Mouse (Mus musculus) forebrain, postnatal 0 days (tissue): ENCODE results near the gene Pcca. TPM values are rescaled to one million over a fixed set of nuclear protein-coding genes. Genes with fewer than 3 reads are reported as not detected.
"Not testable (repeated sequence)": the region's sequence is repeated elsewhere in the genome, so short reads cannot be mapped to it uniquely, and the experiment has no call there.

Experiments used
- ATAC-seq: fragments of 200-750 bp; cut with Nextera tagmentation; 2 replicates; pipeline ENCODE4 v1.8.0; 2017; ENCODE audit warnings: mild to moderate bottlenecking, moderate library complexity
- DNase-seq: peaks from one replicate; pipeline ENCODE4 v3.0.0-alpha.2; 2015
- H3K27ac ChIP-seq: fragments of 300-500 bp; sonication (generic); 2 replicates; pipeline ENCODE4 v1.5.1; 2014; ENCODE audit warnings: low read depth, mild to moderate bottlenecking, antibody characterized with exemption, low read length, moderate library complexity, mixed read lengths
- H3K27me3 ChIP-seq: fragments of 300-500 bp; sonication (generic); 2 replicates; pipeline ENCODE4 v1.6.1; 2014; ENCODE audit warnings: mild to moderate bottlenecking, low read length, mixed read lengths; ENCODE audit not compliant: insufficient read depth
- H3K36me3 ChIP-seq: fragments of 300-500 bp; sonication (generic); 2 replicates; pipeline ENCODE4 v1.6.1; 2014; ENCODE audit warnings: mild to moderate bottlenecking, moderate library complexity; ENCODE audit not compliant: insufficient read depth
- H3K4me1 ChIP-seq: fragments of 300-500 bp; sonication (generic); 2 replicates; pipeline ENCODE4 v1.6.1; 2014; ENCODE audit warnings: antibody characterized with exemption; ENCODE audit not compliant: insufficient read depth
- H3K4me2 ChIP-seq: fragments of 300-500 bp; sonication (generic); 2 replicates; pipeline ENCODE4 v1.6.1; 2014; ENCODE audit warnings: low read depth, mild to moderate bottlenecking, moderate library complexity
- H3K4me3 ChIP-seq: fragments of 300-500 bp; sonication (generic); 2 replicates; pipeline ENCODE4 v1.5.1; 2014; ENCODE audit warnings: low read depth, low read length, mixed read lengths
- H3K9ac ChIP-seq: fragments of 300-500 bp; sonication (generic); 2 replicates; pipeline ENCODE4 v1.6.1; 2014; ENCODE audit warnings: mild to moderate bottlenecking
- H3K9me3 ChIP-seq: fragments of 300-500 bp; sonication (generic); 2 replicates; pipeline ENCODE4 v1.6.1; 2016; ENCODE audit warnings: low read length
- CTCF ChIP-seq: sonication (generic); IDR thresholded peaks from 2 replicates; pipeline ENCODE4 v1.5.1; 2016; ENCODE audit warnings: antibody characterized with exemption, control low read depth, low read depth
- WGBS: fragments of 180-500 bp; shearing (Covaris S2); extraction: QIAGEN DNeasy Blood & Tissue Kit; methylation state at CpG from one replicate; pipeline ENCODE4 v1.1.7; 2014; 5-methylcytosine and 5-hydroxymethylcytosine counted together
- polyA plus RNA-seq: library from polyadenylated mRNA; unstranded; fragments of >200 nt; fragmentation: Nextera tagmentation; extraction: Ambion mirVana; gene quantifications from 2 replicates; pipeline ENCODE4 v1.2.1, GENCODE M21; 2015
- total RNA-seq: library from RNA; depleted of rRNA; stranded (reverse); fragments of >200 nt; gene quantifications from 2 replicates; pipeline ENCODE4 v1.2.3, GENCODE M21; 2014

Pcca gene
- total and polyA plus RNA-seq, 2 experiments from 2014 or later = 12.4 to 29.4 TPM

- DNase-seq (no peak), ATAC-seq (no peak)
- WGBS = 95% methylated on average over 9 of the region's 9 CpGs
- H3K9ac ChIP-seq = no peak overlapping the region
- no peaks in the 10 kb centered on the region for H3K36me3 ChIP-seq
- H3K4me2 ChIP-seq = no peak overlapping the region
- TF ChIP-seq CTCF = no peak
- H3K4me1 ChIP-seq = no peaks in the 10 kb centered on the region
- H3K27ac ChIP-seq = no peak overlapping the region
- H3K4me3 ChIP-seq = no peak overlapping the region
- no peaks in the 10 kb centered on the region for H3K9me3 ChIP-seq
- no peaks in the 10 kb centered on the region for H3K27me3 ChIP-seq
Observed at GRCm38 (mm10) chr14:122557353-122557752, 23.2 kb downstream of the Pcca start.

GRCm38 (mm10) chr14:122560893-122561452 lies 26.8 kb downstream of the Pcca start:
- 84% methylated on average over 1 of the region's 1 CpGs for WGBS
- H3K4me2 ChIP-seq, H3K9me3 ChIP-seq, H3K36me3 ChIP-seq, ATAC-seq, H3K27ac ChIP-seq, H3K4me1 ChIP-seq, H3K9ac ChIP-seq, DNase-seq, H3K4me3 ChIP-seq, H3K27me3 ChIP-seq: not testable (repeated sequence)

DNA sequence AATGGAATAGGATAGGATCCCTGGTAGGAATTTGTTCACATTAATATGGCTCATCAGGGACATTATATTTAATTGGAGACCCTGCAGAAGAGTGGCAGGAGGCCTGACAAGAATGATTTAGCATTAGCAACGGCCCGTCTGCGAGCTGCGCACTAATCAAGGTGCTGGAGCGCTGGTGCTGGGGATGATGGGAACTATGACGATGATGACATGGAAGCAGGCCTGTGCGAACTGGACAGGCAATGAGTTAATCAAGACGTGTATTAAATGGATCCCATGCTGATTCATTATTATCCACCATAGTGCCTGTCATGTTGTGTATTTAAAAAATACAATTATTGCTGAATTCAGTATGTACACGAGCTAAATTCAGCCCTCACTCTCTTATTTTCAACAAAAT lies 36.7 kb downstream of the Pcca start:
- DNase-seq = no peak

GRCm38 (mm10) chr14:122574064-122574751 lies 40.1 kb downstream of the Pcca start:
- TF ChIP-seq CTCF = no peak
- H3K4me3 ChIP-seq = no peak overlapping the region
- WGBS = 91% methylated on average over 7 of the region's 7 CpGs
- no peak overlapping the region for H3K9ac ChIP-seq
- H3K4me1 ChIP-seq = no peaks in the 10 kb centered on the region
- no peak for DNase-seq
- H3K36me3 ChIP-seq = no peaks in the 10 kb centered on the region
- no peak overlapping the region for H3K27ac ChIP-seq
- H3K9me3 ChIP-seq = no peaks in the 10 kb centered on the region
- H3K27me3 ChIP-seq = no peaks in the 10 kb centered on the region
- no peak overlapping the region for H3K4me2 ChIP-seq
- no peak for ATAC-seq

More for the DNA sequence above, 36.7 kb downstream of the Pcca start:
- H3K27me3 ChIP-seq = no peaks in the 10 kb centered on the region
- no peaks in the 10 kb centered on the region for H3K36me3 ChIP-seq
- WGBS = 53% methylated on average over 9 of the region's 9 CpGs
- no peaks in the 10 kb centered on the region for H3K9me3 ChIP-seq
- TF ChIP-seq CTCF = no peak
- H3K27ac ChIP-seq = no peak overlapping the region
- H3K4me2 ChIP-seq = no peak overlapping the region
- no peak overlapping the region for H3K4me3 ChIP-seq
- H3K4me1 ChIP-seq = no peaks in the 10 kb centered on the region
- no peak overlapping the region for H3K9ac ChIP-seq
- ATAC-seq = no peak

DNA sequence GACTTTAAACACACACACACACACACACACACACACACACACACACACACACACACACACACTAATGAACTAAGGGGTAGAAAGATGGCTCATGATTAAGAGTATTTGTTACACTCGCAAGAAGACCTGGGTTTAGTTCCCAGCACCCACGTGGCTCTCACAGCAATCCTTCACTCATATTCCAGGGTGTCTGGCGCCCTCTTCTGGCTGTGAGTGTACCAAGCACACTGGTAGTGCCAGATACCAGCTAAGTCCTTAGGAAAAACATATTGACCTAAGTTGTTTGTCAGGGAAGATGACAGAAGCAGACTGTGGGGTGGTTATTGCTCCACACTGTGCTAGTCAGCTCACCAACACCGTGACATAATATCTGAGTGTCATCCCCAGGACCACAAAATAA lies 43.7 kb downstream of the Pcca start:
- DNase-seq = no peak
- no peak for TF ChIP-seq CTCF
- no peak overlapping the region for H3K9ac ChIP-seq
- H3K27me3 ChIP-seq = no peaks in the 10 kb centered on the region
- H3K9me3 ChIP-seq = no peaks in the 10 kb centered on the region
- no peaks in the 10 kb centered on the region for H3K4me1 ChIP-seq
- no peak overlapping the region for H3K27ac ChIP-seq
- no peak for ATAC-seq
- H3K4me3 ChIP-seq = no peak overlapping the region
- 87% methylated on average over 4 of the region's 4 CpGs for WGBS
- H3K4me2 ChIP-seq = no peak overlapping the region
- H3K36me3 ChIP-seq = no peaks in the 10 kb centered on the region

GRCm38 (mm10) chr14:122582057-122582456 lies 47.9 kb downstream of the Pcca start:
- H3K4me1 ChIP-seq = no peaks in the 10 kb centered on the region
- H3K36me3 ChIP-seq = no peaks in the 10 kb centered on the region
- H3K27me3 ChIP-seq = no peaks in the 10 kb centered on the region
- no peak overlapping the region for H3K9ac ChIP-seq
- H3K4me3 ChIP-seq = no peak overlapping the region
- no peak for ATAC-seq
- H3K27ac ChIP-seq = no peak overlapping the region
- TF ChIP-seq CTCF = no peak
- no peaks in the 10 kb centered on the region for H3K9me3 ChIP-seq
- DNase-seq = no peak
- WGBS = 30% methylated on average over 4 of the region's 4 CpGs
- H3K4me2 ChIP-seq = no peak overlapping the region

GRCm38 (mm10) chr14:122582491-122583077 lies 48.5 kb downstream of the Pcca start:
- 24% methylated on average over 7 of the region's 7 CpGs for WGBS
- Histone ChIP-seq H3K9me3 (no peaks in the 10 kb centered on the region), H3K36me3 (no peaks in the 10 kb centered on the region), H3K4me2 (no peak overlapping the region), H3K9ac (no peak overlapping the region), H3K4me3 (no peak overlapping the region), H3K27ac (no peak overlapping the region), H3K27me3 (no peaks in the 10 kb centered on the region), H3K4me1 (no peaks in the 10 kb centered on the region)
- no peak for DNase-seq
- TF ChIP-seq CTCF = no peak
- no peak for ATAC-seq

DNA sequence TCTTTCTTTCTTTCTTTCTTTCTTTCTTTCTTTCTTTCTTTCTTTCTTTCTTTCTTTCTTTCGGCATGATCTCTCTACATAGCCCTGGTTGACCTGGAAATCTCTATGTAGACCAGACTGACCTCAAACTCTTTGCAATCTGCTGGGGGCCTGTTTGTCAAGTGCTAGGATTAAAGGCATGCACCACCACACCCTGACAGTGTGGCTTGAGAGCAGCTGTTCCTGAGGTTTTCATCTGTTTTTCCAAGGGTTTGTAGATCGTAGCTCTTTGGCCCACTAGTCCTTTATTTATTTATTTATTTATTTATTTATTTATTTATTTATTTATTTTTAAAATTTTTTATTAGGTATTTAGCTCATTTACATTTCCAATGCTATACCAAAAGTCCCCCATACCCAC lies 50.0 kb downstream of the Pcca start:
- H3K4me1 ChIP-seq, H3K27me3 ChIP-seq, ATAC-seq, H3K4me3 ChIP-seq, H3K9me3 ChIP-seq, DNase-seq, H3K9ac ChIP-seq, H3K4me2 ChIP-seq, H3K36me3 ChIP-seq, H3K27ac ChIP-seq: not testable (repeated sequence)
- WGBS = 87% methylated on average over 2 of the region's 2 CpGs
